Mouse (Mus musculus) gastrocnemius, postnatal 4 days (tissue): ENCODE measurements around the gene Cdk5rap3. TPM values are rescaled to one million over a fixed set of nuclear protein-coding genes. Genes with fewer than 3 reads are reported as not detected.
A peak's percentile ranks its signal among the peaks of the same experiment; 100 is the strongest.

Experiments
- DNase-seq, 2 experiments: peaks; one replicate each; pipeline ENCODE4 v3.0.0; 2021 to 2022; ENCODE audit warnings: low spot score in 2 of 2, mixed read lengths in 2 of 2
- total RNA-seq, 2 experiments: library from RNA; stranded (reverse); gene quantifications; 2 replicates each; pipeline ENCODE4 v1.2.3; 2021

The Cdk5rap3 gene
- total RNA-seq, 2 experiments from 2014 or later: 39.2 to 45.1 TPM

- DNase-seq: peak; percentile 94
These were observed 54.4 kb downstream of the Cdk5rap3 start for GRCm38 (mm10) chr11:96861878-96862289.

- DNase-seq: peak; percentile 32 to 52
These were observed 54.9 kb downstream of the Cdk5rap3 start for GRCm38 (mm10) chr11:96861446-96861845.

GRCm38 (mm10) chr11:96860564-96860963, 55.7 kb downstream of the Cdk5rap3 start:
- peak; percentile 76 to 90 for DNase-seq

GRCm38 (mm10) chr11:96859635-96860034, 56.7 kb downstream of the Cdk5rap3 start:
- DNase-seq: no peak

GRCm38 (mm10) chr11:96857446-96857845, 58.9 kb downstream of the Cdk5rap3 start:
- DNase-seq: no peak

Other genes with a start within 250 kb of the Cdk5rap3 start
- 10 to 100 TPM; 14.0 to 15.3 TPM for gene Snx11, start 138.9 kb downstream of the Cdk5rap3 start, total RNA-seq
- 10 to 100 TPM; 68.9 to 71.8 TPM for gene Cbx1, start 127.4 kb downstream of the Cdk5rap3 start, total RNA-seq
- 100 to 1,000 TPM; 200 to 204 TPM for gene Nfe2l1, start 86.5 kb downstream of the Cdk5rap3 start, total RNA-seq
- 10 to 100 TPM; 71.4 to 77.1 TPM for gene Copz2, start 66.6 kb downstream of the Cdk5rap3 start, total RNA-seq
- gene Prr15l, start 11.6 kb upstream of the Cdk5rap3 start, total RNA-seq: not detected
- gene Pnpo, start 27.5 kb upstream of the Cdk5rap3 start, total RNA-seq: 1 to 10 TPM; 8.2 to 8.3 TPM
- gene Sp2, start 66.5 kb upstream of the Cdk5rap3 start, total RNA-seq: 10 to 100 TPM; 15.1 to 16.5 TPM
- gene Sp6, start 96.9 kb upstream of the Cdk5rap3 start, total RNA-seq: under 1 TPM; 0.27 to 0.34 TPM
- 10 to 100 TPM; 12.2 to 15.8 TPM for gene Scrn2, start 113.4 kb upstream of the Cdk5rap3 start, total RNA-seq
- gene Lrrc46, start 124.9 kb upstream of the Cdk5rap3 start, total RNA-seq: under 1 TPM in 1 of 2 experiments, not detected in 1; 0.47 TPM
- 10 to 100 TPM; 56.4 to 59.2 TPM for gene Mrpl10, start 125.1 kb upstream of the Cdk5rap3 start, total RNA-seq
- 1 to 10 TPM; 5.7 to 6.8 TPM for gene Osbpl7, start 134.1 kb upstream of the Cdk5rap3 start, total RNA-seq
- gene Tbx21, start 198.8 kb upstream of the Cdk5rap3 start, total RNA-seq: 1 to 10 TPM in 1 of 2 experiments, under 1 TPM in 1; 0.98 to 1.4 TPM
- gene Tbkbp1, start 235.0 kb upstream of the Cdk5rap3 start, total RNA-seq: 10 to 100 TPM; 12.4 to 12.9 TPM